Mouse (Mus musculus): Measurements from ENCODE around the gene Ppp1ca. TPM values are rescaled to one million over a fixed set of nuclear protein-coding genes. Genes with fewer than 3 reads are reported as not detected.
A peak's percentile ranks its signal among the peaks of the same experiment; 100 is the strongest.

Ppp1ca gene
- polyA plus RNA-seq, 1 experiment from 2014 or later = 759 TPM

- Histone ChIP-seq H3K9ac (no peak overlapping the region), H3K9me3 (no peaks in the 10 kb centered on the region), H3K36me3 (peaks cover 83% of the 10 kb centered on the region), H3K27ac (no peak overlapping the region), H3K4me2 (no peak overlapping the region), H3K4me3 (no peak overlapping the region), H3K4me1 (peaks cover 1% of the 10 kb centered on the region; the same call in 1 of the 2 replicates), H3K27me3 (no peaks in the 10 kb centered on the region)
- WGBS = 90% methylated on average over 12 of the region's 12 CpGs
- no peak for ATAC-seq (ENCODE audit: insufficient number of reproducible peaks, low FRiP score, low TSS enrichment, low read depth)
Observed at GRCm38 (mm10) chr19:4156771-4157170, 35.1 kb upstream of the Ppp1ca start.

- H3K36me3 ChIP-seq = peaks cover 66% of the 10 kb centered on the region
- WGBS = 97% methylated on average over 8 of the region's 8 CpGs
Observed at GRCm38 (mm10) chr19:4159049-4159448, 32.8 kb upstream of the Ppp1ca start.

GRCm38 (mm10) chr19:4162646-4163542 is 29.0 kb upstream of the Ppp1ca start, which contains the start of gene Rps6kb2:
Gene Rps6kb2 (minus strand): TSS chr19:4163354.
- H3K27ac ChIP-seq = peak within 1 kb of the TSS; percentile 75
- peak within 1 kb of the TSS; percentile 73 for H3K4me3 ChIP-seq

More at GRCm38 (mm10) chr19:4159049-4159448, 32.8 kb upstream of the Ppp1ca start:
- ATAC-seq (ENCODE audit: insufficient number of reproducible peaks, low FRiP score, low TSS enrichment, low read depth) = no peak
- Histone ChIP-seq H3K9me3 (no peaks in the 10 kb centered on the region), H3K27ac (no peak overlapping the region), H3K4me2 (no peak overlapping the region), H3K9ac (no peak overlapping the region), H3K4me1 (peaks cover 16% of the 10 kb centered on the region), H3K27me3 (no peaks in the 10 kb centered on the region), H3K4me3 (no peak overlapping the region)

GRCm38 (mm10) chr19:4163543-4163887 is 28.4 kb upstream of the Ppp1ca start:
- H3K27ac ChIP-seq = peak overlapping the region; percentile 75
- no peak for ATAC-seq (ENCODE audit: insufficient number of reproducible peaks, low FRiP score, low TSS enrichment, low read depth)

More at GRCm38 (mm10) chr19:4162646-4163542, 29.0 kb upstream of the Ppp1ca start, which contains the start of gene Rps6kb2:
- Histone ChIP-seq H3K9me3 (no peaks in the 10 kb centered on the region), H3K4me2 (peak within 1 kb of the TSS; percentile 85), H3K27me3 (no peaks in the 10 kb centered on the region), H3K4me1 (peaks cover 16% of the 10 kb centered on the region), H3K36me3 (peaks cover 39% of the 10 kb centered on the region), H3K9ac (peak within 1 kb of the TSS; percentile 73)
- peak; percentile 85 for ATAC-seq (ENCODE audit: insufficient number of reproducible peaks, low FRiP score, low TSS enrichment, low read depth)
- WGBS = 6% methylated on average over 42 of the region's 42 CpGs

GRCm38 (mm10) chr19:4164100-4164499 is 27.8 kb upstream of the Ppp1ca start:
- Histone ChIP-seq H3K9ac (no peak overlapping the region), H3K4me2 (no peak overlapping the region), H3K9me3 (no peaks in the 10 kb centered on the region), H3K4me1 (peaks cover 19% of the 10 kb centered on the region), H3K36me3 (peaks cover 27% of the 10 kb centered on the region), H3K27me3 (no peaks in the 10 kb centered on the region), H3K27ac (no peak overlapping the region), H3K4me3 (no peak overlapping the region)
- WGBS = 74% methylated on average over 3 of the region's 3 CpGs
- ATAC-seq (ENCODE audit: insufficient number of reproducible peaks, low FRiP score, low TSS enrichment, low read depth) = no peak

More at GRCm38 (mm10) chr19:4163543-4163887, 28.4 kb upstream of the Ppp1ca start:
- 40% methylated on average over 4 of the region's 4 CpGs for WGBS
- peak overlapping the region; percentile 73 for H3K4me3 ChIP-seq
- peaks cover 33% of the 10 kb centered on the region for H3K36me3 ChIP-seq
- peak overlapping the region; percentile 85 for H3K4me2 ChIP-seq
- H3K9me3 ChIP-seq = no peaks in the 10 kb centered on the region
- peaks cover 17% of the 10 kb centered on the region for H3K4me1 ChIP-seq
- H3K27me3 ChIP-seq = no peaks in the 10 kb centered on the region
- peak overlapping the region; percentile 73; the same call in 1 of the 2 replicates for H3K9ac ChIP-seq

GRCm38 (mm10) chr19:4164721-4165120 is 27.1 kb upstream of the Ppp1ca start:
- Histone ChIP-seq H3K9ac (no peak overlapping the region), H3K27me3 (no peaks in the 10 kb centered on the region)

GRCm38 (mm10) chr19:4166678-4167476 is 25.0 kb upstream of the Ppp1ca start:
- Histone ChIP-seq H3K27me3 (no peaks in the 10 kb centered on the region), H3K4me3 (no peak overlapping the region), H3K36me3 (peaks cover 3% of the 10 kb centered on the region), H3K4me1 (peaks cover 40% of the 10 kb centered on the region), H3K4me2 (no peak overlapping the region), H3K9ac (no peak overlapping the region), H3K9me3 (no peaks in the 10 kb centered on the region), H3K27ac (no peak overlapping the region)
- 71% methylated on average over 9 of the region's 9 CpGs for WGBS
- no peak for ATAC-seq (ENCODE audit: insufficient number of reproducible peaks, low FRiP score, low TSS enrichment, low read depth)

More at GRCm38 (mm10) chr19:4164721-4165120, 27.1 kb upstream of the Ppp1ca start:
- 79% methylated on average over 2 of the region's 2 CpGs for WGBS
- no peak for ATAC-seq (ENCODE audit: insufficient number of reproducible peaks, low FRiP score, low TSS enrichment, low read depth)
- H3K4me3 ChIP-seq = no peak overlapping the region
- no peaks in the 10 kb centered on the region for H3K9me3 ChIP-seq
- peaks cover 21% of the 10 kb centered on the region for H3K36me3 ChIP-seq
- no peak overlapping the region for H3K4me2 ChIP-seq
- no peak overlapping the region for H3K27ac ChIP-seq
- H3K4me1 ChIP-seq = peaks cover 22% of the 10 kb centered on the region

GRCm38 (mm10) chr19:4169378-4169784 is 22.5 kb upstream of the Ppp1ca start:
- H3K27me3 ChIP-seq = no peaks in the 10 kb centered on the region
- H3K4me2 ChIP-seq = peak overlapping the region; percentile 86
- WGBS = under 1% methylated on average over 43 of the region's 43 CpGs
- H3K9ac ChIP-seq = peak overlapping the region; percentile 73
- H3K9me3 ChIP-seq = no peaks in the 10 kb centered on the region
- H3K27ac ChIP-seq = peak overlapping the region; percentile 96
- peak; percentile 93 for ATAC-seq (ENCODE audit: insufficient number of reproducible peaks, low FRiP score, low TSS enrichment, low read depth)
- peaks cover 29% of the 10 kb centered on the region for H3K4me1 ChIP-seq
- H3K4me3 ChIP-seq = peak overlapping the region; percentile 52
- H3K36me3 ChIP-seq = no peaks in the 10 kb centered on the region

- Histone ChIP-seq H3K9ac (peak overlapping the region; percentile 73), H3K9me3 (no peaks in the 10 kb centered on the region), H3K4me3 (peak overlapping the region; percentile 52), H3K27ac (peak overlapping the region; percentile 96), H3K4me2 (peak overlapping the region; percentile 86), H3K4me1 (peaks cover 29% of the 10 kb centered on the region), H3K36me3 (no peaks in the 10 kb centered on the region), H3K27me3 (no peaks in the 10 kb centered on the region)
- peak; percentile 30 for ATAC-seq (ENCODE audit: insufficient number of reproducible peaks, low FRiP score, low TSS enrichment, low read depth)
- WGBS = 7% methylated on average over 27 of the region's 27 CpGs
Observed at GRCm38 (mm10) chr19:4169810-4170209, 22.1 kb upstream of the Ppp1ca start.

- Histone ChIP-seq H3K27me3 (no peaks in the 10 kb centered on the region), H3K27ac (peak overlapping the region; percentile 96), H3K4me2 (no peak overlapping the region), H3K9me3 (no peaks in the 10 kb centered on the region), H3K4me3 (no peak overlapping the region), H3K9ac (no peak overlapping the region), H3K36me3 (no peaks in the 10 kb centered on the region), H3K4me1 (peaks cover 39% of the 10 kb centered on the region)
- 84% methylated on average over 10 of the region's 10 CpGs for WGBS
- ATAC-seq (ENCODE audit: insufficient number of reproducible peaks, low FRiP score, low TSS enrichment, low read depth) = no peak
Observed at GRCm38 (mm10) chr19:4170723-4171392, 21.0 kb upstream of the Ppp1ca start.
